23 mouse cellular contexts compared by ENCODE assay signal in genomic region chr1:154831269-154832167, GRCm38 (mm10). TPM values are rescaled to one million over a fixed set of nuclear protein-coding genes. Genes with fewer than 3 reads are reported as not detected.
DNase-seq lines count a peak whose midpoint lies in the region; ATAC-seq lines count a peak whose summit lies in the region.
"Had no signal": no experiment of that assay in that cellular context is flagged by ENCODE, and none has a peak within 500 bp of the region (broad histone marks: within the 10 kb centered on the region; RNA-seq: fewer than 3 reads in every experiment).

No protein-coding gene starts in this region.

- no peak overlapping the region for H3K4me2 ChIP-seq in hindbrain, embryonic 14.5 days (replicated peaks)
- no peak overlapping the region for H3K4me2 ChIP-seq in hindbrain, embryonic 11.5 days (replicated peaks; ENCODE audit: low read depth, low read length)
- no peak overlapping the region for H3K4me2 ChIP-seq in midbrain, embryonic 13.5 days (replicated peaks)
- H3K4me2 ChIP-seq in kidney, embryonic 16.5 days (replicated peaks; ENCODE audit: low read depth, low read length), result no peak overlapping the region
- H3K4me2 ChIP-seq: intestine, embryonic 15.5 days; kidney, embryonic 15.5 days; limb, embryonic 13.5 days; liver, embryonic 13.5 days; lung, embryonic 15.5 days had no signal

- H3K27me3 ChIP-seq in hindbrain, embryonic 10.5 days (ENCODE audit: insufficient read depth, poor library complexity, severe bottlenecking), result no peaks in the 10 kb centered on the region
- H3K27me3 ChIP-seq in hindbrain, embryonic 14.5 days (ENCODE audit: control insufficient read depth, insufficient read depth, low read length), result no peaks in the 10 kb centered on the region
- no peaks in the 10 kb centered on the region for H3K27me3 ChIP-seq in hindbrain, embryonic 11.5 days (ENCODE audit: control insufficient read depth, insufficient read depth, low read length)
- H3K27me3 ChIP-seq in midbrain, embryonic 13.5 days, result 0 out of 2 replicates have a peak, but pooled peaks cover under 1% of the 10 kb centered on the region
- H3K27me3 ChIP-seq in kidney, embryonic 16.5 days (ENCODE audit: insufficient read depth, low read length), result no peaks in the 10 kb centered on the region
- H3K27me3 ChIP-seq: intestine, embryonic 15.5 days; kidney, embryonic 15.5 days; limb, embryonic 13.5 days; liver, embryonic 13.5 days; lung, embryonic 15.5 days had no signal

- ATAC-seq in hindbrain, embryonic 14.5 days (ENCODE audit: low FRiP score), result no peak
- peak; percentile 60 for ATAC-seq in hindbrain, embryonic 11.5 days (ENCODE audit: low FRiP score)
- peak; percentile 65; the same call in 1 of the 2 replicates for ATAC-seq in midbrain, embryonic 13.5 days
- no peak for ATAC-seq in kidney, embryonic 16.5 days (ENCODE audit: low FRiP score, low TSS enrichment)
- ATAC-seq: intestine, embryonic 15.5 days had no signal

- H3K9me3 ChIP-seq in hindbrain, embryonic 10.5 days, result no peaks in the 10 kb centered on the region
- no peaks in the 10 kb centered on the region for H3K9me3 ChIP-seq in hindbrain, embryonic 14.5 days (ENCODE audit: control insufficient read depth, low read length)
- no peaks in the 10 kb centered on the region for H3K9me3 ChIP-seq in hindbrain, embryonic 11.5 days (ENCODE audit: control insufficient read depth, low read length)
- H3K9me3 ChIP-seq in midbrain, embryonic 13.5 days, result no peaks in the 10 kb centered on the region
- H3K9me3 ChIP-seq in kidney, embryonic 16.5 days (ENCODE audit: low read length), result no peaks in the 10 kb centered on the region
- H3K9me3 ChIP-seq: embryonic facial prominence, embryonic 10.5 days; intestine, embryonic 15.5 days; kidney, embryonic 15.5 days; limb, embryonic 13.5 days; liver, embryonic 13.5 days; lung, embryonic 15.5 days had no signal

- DNase-seq in embryo, embryonic 10 days (ENCODE audit: low spot score), result peak; percentile 5
- no peak for DNase-seq in embryo, embryonic 10.5 days (ENCODE audit: low spot score)
- DNase-seq in hindbrain, embryonic 10.5 days (ENCODE audit: low spot score), result peak; percentile 7
- DNase-seq in hindbrain, embryonic 14.5 days (ENCODE audit: low spot score), result no peak
- peak; percentile 19 for DNase-seq in hindbrain, embryonic 11.5 days (ENCODE audit: low spot score)
- no peak for DNase-seq in kidney, adult 18-20 months
- DNase-seq: adrenal gland, postnatal 10 days; cerebellum, adult 11 months; cerebellum, postnatal 14 days; gastrocnemius, postnatal 10 days; heart, adult 11 months; heart, postnatal 36 days; liver, embryonic 13.5 days; right cerebral cortex, postnatal 4 days had no signal

- no peaks in the 10 kb centered on the region for H3K36me3 ChIP-seq in hindbrain, embryonic 10.5 days
- H3K36me3 ChIP-seq in hindbrain, embryonic 14.5 days (replicated peaks; ENCODE audit: control insufficient read depth, insufficient read depth), result no peaks in the 10 kb centered on the region
- H3K36me3 ChIP-seq in hindbrain, embryonic 11.5 days (ENCODE audit: control insufficient read depth, insufficient read depth, low read length), result no peaks in the 10 kb centered on the region
- H3K36me3 ChIP-seq in midbrain, embryonic 13.5 days, result no peaks in the 10 kb centered on the region
- no peaks in the 10 kb centered on the region for H3K36me3 ChIP-seq in kidney, embryonic 16.5 days (ENCODE audit: insufficient read depth, low read length)
- H3K36me3 ChIP-seq: embryonic facial prominence, embryonic 10.5 days; intestine, embryonic 15.5 days; kidney, embryonic 15.5 days; limb, embryonic 13.5 days; liver, embryonic 13.5 days; lung, embryonic 15.5 days had no signal

- 44% methylated on average over 10 of the region's 10 CpGs for WGBS in hindbrain, embryonic 10.5 days
- WGBS in hindbrain, embryonic 14.5 days, result 24% methylated on average over 10 of the region's 10 CpGs
- 51% methylated on average over 10 of the region's 10 CpGs for WGBS in hindbrain, embryonic 11.5 days
- WGBS in midbrain, embryonic 13.5 days, result 31% methylated on average over 10 of the region's 10 CpGs
- WGBS in kidney, embryonic 16.5 days, result 88% methylated on average over 10 of the region's 10 CpGs

- no peak overlapping the region for H3K4me3 ChIP-seq in hindbrain, embryonic 10.5 days
- no peak overlapping the region for H3K4me3 ChIP-seq in hindbrain, embryonic 14.5 days (replicated peaks; ENCODE audit: low read length)
- no peak overlapping the region for H3K4me3 ChIP-seq in hindbrain, embryonic 11.5 days (ENCODE audit: low read depth, low read length)
- H3K4me3 ChIP-seq in midbrain, embryonic 13.5 days (replicated peaks), result no peak overlapping the region
- H3K4me3 ChIP-seq in kidney, embryonic 16.5 days (ENCODE audit: low read length), result no peak overlapping the region
- H3K4me3 ChIP-seq: embryonic facial prominence, embryonic 10.5 days; intestine, embryonic 15.5 days; kidney, embryonic 15.5 days; limb, embryonic 13.5 days; liver, embryonic 13.5 days; lung, embryonic 15.5 days had no signal

- no peak overlapping the region for H3K9ac ChIP-seq in hindbrain, embryonic 14.5 days
- no peak overlapping the region for H3K9ac ChIP-seq in hindbrain, embryonic 11.5 days (ENCODE audit: low read depth, low read length)
- no peak overlapping the region for H3K9ac ChIP-seq in midbrain, embryonic 13.5 days (replicated peaks)
- no peak overlapping the region for H3K9ac ChIP-seq in kidney, embryonic 16.5 days (replicated peaks; ENCODE audit: low read length)
- H3K9ac ChIP-seq: intestine, embryonic 15.5 days; kidney, embryonic 15.5 days; limb, embryonic 13.5 days; liver, embryonic 13.5 days; lung, embryonic 15.5 days had no signal

- H3K27ac ChIP-seq in hindbrain, embryonic 10.5 days, result no peak overlapping the region
- H3K27ac ChIP-seq in hindbrain, embryonic 14.5 days, result no peak overlapping the region
- no peak overlapping the region for H3K27ac ChIP-seq in hindbrain, embryonic 11.5 days (ENCODE audit: low read depth, low read length)
- no peak overlapping the region for H3K27ac ChIP-seq in midbrain, embryonic 13.5 days
- H3K27ac ChIP-seq in kidney, embryonic 16.5 days (ENCODE audit: low read length), result no peak overlapping the region
- H3K27ac ChIP-seq: embryonic facial prominence, embryonic 10.5 days; intestine, embryonic 15.5 days; kidney, embryonic 15.5 days; limb, embryonic 13.5 days; liver, embryonic 13.5 days; lung, embryonic 15.5 days; macrophage; stomach, postnatal 0 days had no signal

- H3K4me1 ChIP-seq in hindbrain, embryonic 10.5 days (replicated peaks), result peaks cover 14% of the 10 kb centered on the region
- H3K4me1 ChIP-seq in hindbrain, embryonic 14.5 days (replicated peaks; ENCODE audit: control insufficient read depth, insufficient read depth, low read length), result 0 out of 2 replicates have a peak, but pooled peaks cover 4% of the 10 kb centered on the region
- no peaks in the 10 kb centered on the region for H3K4me1 ChIP-seq in hindbrain, embryonic 11.5 days (replicated peaks; ENCODE audit: control insufficient read depth, insufficient read depth, low read length)
- peaks cover 9% of the 10 kb centered on the region; the same call in 1 of the 2 replicates for H3K4me1 ChIP-seq in midbrain, embryonic 13.5 days (replicated peaks)
- no peaks in the 10 kb centered on the region for H3K4me1 ChIP-seq in kidney, embryonic 16.5 days (ENCODE audit: insufficient read depth, low read length)
- H3K4me1 ChIP-seq: intestine, embryonic 15.5 days; kidney, embryonic 15.5 days; liver, embryonic 13.5 days; lung, embryonic 15.5 days had no signal

RNA-seq across cellular contexts. Expression of gene Cacna1e, which starts 52.8 kb away (rescaled TPM):
- 1.1 and 1.8 TPM in 2 replicates for polyA plus RNA-seq in hindbrain, embryonic 10.5 days (2016; fragmentation: Nextera tagmentation; extraction: Ambion mirVana)
- polyA plus RNA-seq in hindbrain, embryonic 14.5 days (2014; fragmentation: Nextera tagmentation; extraction: Ambion mirVana), result 17.7 and 17.8 TPM in 2 replicates
- polyA plus RNA-seq in hindbrain, embryonic 11.5 days (2014; fragmentation: Nextera tagmentation; extraction: Ambion mirVana), result 2.0 and 3.9 TPM in 2 replicates
- 8.0 and 8.6 TPM in 2 replicates for polyA plus RNA-seq in midbrain, embryonic 13.5 days (2015; fragmentation: Nextera tagmentation; extraction: Ambion mirVana)
- polyA plus RNA-seq in kidney, embryonic 16.5 days (2015; fragmentation: Nextera tagmentation; extraction: Ambion mirVana), result 0.05 and 0.06 TPM in 2 replicates

Comparison
In these comparisons a context has a peak if more than half of its experiments do, and no peak if none do; other contexts are left out.
1. DNase-seq: peak in embryo, embryonic 10 days (single experiment), hindbrain, embryonic 10.5 days (single experiment) and hindbrain, embryonic 11.5 days (single experiment); none in embryo, embryonic 10.5 days (single experiment), hindbrain, embryonic 14.5 days (single experiment) and kidney, adult 18-20 months (single experiment).
2. ATAC-seq: peak in hindbrain, embryonic 11.5 days (single experiment) and midbrain, embryonic 13.5 days (single experiment); none in hindbrain, embryonic 14.5 days (single experiment) and kidney, embryonic 16.5 days (single experiment).